Mouse (Mus musculus) thymus, adult 2 months (tissue): Measurements from ENCODE around the gene Tnrc6c. TPM values are rescaled to one million over a fixed set of nuclear protein-coding genes. Genes with fewer than 3 reads are reported as not detected.

Experiments
- DNase-seq: peaks from one replicate; pipeline ENCODE4 v3.0.0; 2021
- H3K27ac ChIP-seq: fragments of 200-500 bp; 2 replicates; pipeline ENCODE4 v1.5.1; 2012; ENCODE audit warnings: low read length, control low read depth; ENCODE audit not compliant: control insufficient read depth, insufficient read depth
- H3K27me3 ChIP-seq: fragments of 200-500 bp; 2 replicates; pipeline ENCODE4 v1.6.1; 2012; ENCODE audit warnings: mild to moderate bottlenecking, low read length, moderate library complexity, mixed read lengths; ENCODE audit not compliant: control insufficient read depth, insufficient read depth
- H3K36me3 ChIP-seq: fragments of 200-500 bp; 2 replicates; pipeline ENCODE4 v1.6.1; 2012; ENCODE audit warnings: mild to moderate bottlenecking, low read length, moderate library complexity; ENCODE audit not compliant: control insufficient read depth, insufficient read depth
- H3K4me1 ChIP-seq: fragments of 200-500 bp; replicated peaks from 2 replicates; pipeline ENCODE4 v1.6.1; 2012; ENCODE audit warnings: low read length; ENCODE audit not compliant: control insufficient read depth, insufficient read depth
- H3K4me3 ChIP-seq: fragments of 200-500 bp; 2 replicates; pipeline ENCODE4 v1.5.1; 2012; ENCODE audit warnings: mild to moderate bottlenecking, low read length, control low read depth, moderate library complexity; ENCODE audit not compliant: control insufficient read depth, insufficient read depth
- CTCF ChIP-seq: fragments of 200-500 bp; IDR thresholded peaks from 2 replicates; pipeline ENCODE4 v1.5.1; 2012; ENCODE audit warnings: mild to moderate bottlenecking, control low read depth, low read length, moderate library complexity, borderline replicate concordance; ENCODE audit not compliant: control insufficient read depth, poor library complexity, insufficient read depth; ENCODE audit errors: extremely low read depth
- POLR2A ChIP-seq: fragments of 200-500 bp; IDR thresholded peaks from 2 replicates; pipeline ENCODE4 v1.6.1; 2012; ENCODE audit warnings: mild to moderate bottlenecking, low read length, control low read depth, moderate library complexity; ENCODE audit not compliant: control insufficient read depth, poor library complexity, insufficient read depth; ENCODE audit errors: extremely low read depth
- WGBS: fragments of 180-500 bp; shearing (Covaris S2); methylation state at CpG from one replicate; pipeline ENCODE4 v1.1.7; 2018; 5-methylcytosine and 5-hydroxymethylcytosine counted together
- polyA plus RNA-seq: library from polyadenylated mRNA; depleted of rRNA; stranded (reverse); fragments of >200 nt; gene quantifications from 2 replicates; pipeline ENCODE4 v1.2.3, GENCODE M21; 2012

The Tnrc6c gene
- polyA plus RNA-seq, 1 experiment, result 75.0 TPM

DNA sequence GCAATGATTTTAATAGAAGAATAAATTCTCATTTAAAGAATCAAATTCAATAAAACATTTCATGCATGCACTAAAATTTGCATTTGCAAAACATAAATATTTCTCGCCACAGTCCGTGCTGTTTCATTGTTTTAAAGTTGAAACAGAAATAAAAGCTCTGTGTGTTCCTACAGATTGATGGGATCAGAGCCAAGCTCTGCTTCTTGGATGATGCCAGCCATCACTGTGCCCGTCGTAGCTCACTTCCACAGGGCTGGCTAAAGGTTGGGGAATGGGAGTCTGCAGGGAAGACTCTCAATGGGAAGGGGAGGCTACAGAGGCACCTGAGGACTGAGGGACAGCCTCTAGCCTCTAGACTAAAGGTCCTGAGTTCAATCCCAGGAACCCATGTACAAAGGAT, 28.9 kb upstream of the Tnrc6c start:
- Histone ChIP-seq H3K36me3 (no peaks in the 10 kb centered on the region), H3K27ac (no peak overlapping the region), H3K4me3 (no peak overlapping the region), H3K27me3 (no peaks in the 10 kb centered on the region), H3K4me1 (peaks cover 8% of the 10 kb centered on the region; the same call in 1 of the 2 replicates)
- DNase-seq, result no peak
- 94% methylated on average over 4 of the region's 4 CpGs for whole genome bisulfite sequencing
- TF ChIP-seq POLR2A (no peak), CTCF (no peak)

DNA sequence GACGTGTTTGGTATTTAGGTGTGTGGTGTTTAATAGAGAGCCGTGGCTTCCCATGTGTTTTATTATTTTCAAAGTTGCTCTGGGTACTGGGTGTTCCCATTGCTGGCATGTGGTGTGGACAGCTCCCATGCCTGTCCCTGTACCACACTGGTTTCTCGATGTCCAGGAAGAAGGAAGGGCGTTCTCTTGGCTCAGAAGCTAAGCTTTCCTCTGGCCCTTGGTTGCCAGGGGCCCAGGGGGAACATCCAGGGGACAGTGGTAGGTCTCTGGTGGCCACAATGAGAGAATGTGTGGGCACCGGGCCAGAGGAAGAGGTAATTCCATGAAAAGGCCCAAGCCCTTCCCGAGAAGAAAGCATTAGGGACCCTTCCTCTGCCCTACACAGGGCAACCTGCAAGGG, 27.5 kb upstream of the Tnrc6c start:
- WGBS, result 94% methylated on average over 6 of the region's 6 CpGs
- H3K27ac ChIP-seq, result no peak overlapping the region
- no peak for DNase-seq
- H3K4me1 ChIP-seq, result peaks cover 8% of the 10 kb centered on the region; the same call in 1 of the 2 replicates
- no peak overlapping the region for H3K4me3 ChIP-seq
- no peaks in the 10 kb centered on the region for H3K27me3 ChIP-seq
- TF ChIP-seq CTCF (no peak), POLR2A (no peak)
- no peaks in the 10 kb centered on the region for H3K36me3 ChIP-seq

DNA sequence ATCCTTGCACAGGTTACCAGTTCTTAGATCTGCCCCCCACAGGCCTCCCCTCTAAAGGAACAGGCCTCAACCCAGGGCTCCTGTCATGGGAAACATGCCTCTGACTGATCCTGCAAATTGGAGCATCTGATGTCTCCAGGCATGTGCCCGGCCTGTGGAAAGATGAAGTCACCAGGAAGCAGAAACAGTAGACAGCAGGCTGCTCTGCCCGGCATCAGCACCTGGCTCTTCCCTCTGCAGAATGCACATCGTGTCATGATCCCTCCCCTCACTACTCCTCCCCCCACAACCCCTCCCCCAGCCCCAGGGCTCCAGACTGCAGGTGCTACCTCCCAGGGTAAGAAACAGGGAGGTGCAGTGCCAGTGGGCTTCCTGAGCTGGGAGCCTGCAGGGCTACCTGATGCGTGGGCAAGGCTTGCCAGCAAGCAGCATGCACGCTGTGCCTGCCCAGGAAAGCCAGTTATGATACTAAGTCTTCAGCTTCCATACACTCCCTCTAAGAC, 27.0 kb upstream of the Tnrc6c start:
- Histone ChIP-seq H3K4me1 (peaks cover 8% of the 10 kb centered on the region; the same call in 1 of the 2 replicates), H3K27me3 (no peaks in the 10 kb centered on the region), H3K27ac (no peak overlapping the region), H3K4me3 (no peak overlapping the region), H3K36me3 (no peaks in the 10 kb centered on the region)
- WGBS, result 53% methylated on average over 5 of the region's 5 CpGs
- TF ChIP-seq POLR2A (no peak), CTCF (no peak)
- DNase-seq, result peak; percentile 73

DNA sequence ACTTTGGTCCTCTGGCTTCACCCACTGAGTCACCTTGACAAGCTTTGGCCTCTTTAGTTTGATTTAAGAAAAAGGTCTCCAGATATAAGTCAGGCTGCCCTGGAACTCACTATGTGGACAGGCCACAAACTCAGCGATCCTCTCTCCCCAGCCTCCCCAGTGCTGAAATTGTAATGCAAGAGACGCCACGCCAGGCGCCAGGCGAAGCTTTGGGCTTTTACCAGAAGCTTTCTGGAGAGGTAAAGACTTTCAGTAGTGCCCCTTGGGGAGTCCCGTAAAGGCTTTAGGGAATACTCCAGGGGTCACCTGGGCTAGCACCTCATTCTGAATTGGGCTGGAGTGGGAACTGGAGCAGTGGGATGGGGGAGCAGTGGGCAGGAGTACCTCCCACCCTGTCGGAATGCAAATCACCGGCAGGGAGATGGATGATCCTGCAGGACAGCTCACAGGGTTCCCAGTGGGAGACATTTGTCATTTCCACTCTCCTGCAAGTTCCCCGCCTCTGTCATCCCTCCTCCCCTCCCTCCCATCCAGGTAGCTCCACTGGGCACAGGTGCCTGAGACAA, 26.3 kb upstream of the Tnrc6c start:
- Histone ChIP-seq H3K27ac (no peak overlapping the region), H3K27me3 (no peaks in the 10 kb centered on the region), H3K4me3 (no peak overlapping the region), H3K36me3 (no peaks in the 10 kb centered on the region), H3K4me1 (peaks cover 8% of the 10 kb centered on the region; the same call in 1 of the 2 replicates)
- WGBS, result 88% methylated on average over 9 of the region's 9 CpGs
- no peak for DNase-seq
- no peak for TF ChIP-seq CTCF
- TF ChIP-seq POLR2A, result no peak

DNA sequence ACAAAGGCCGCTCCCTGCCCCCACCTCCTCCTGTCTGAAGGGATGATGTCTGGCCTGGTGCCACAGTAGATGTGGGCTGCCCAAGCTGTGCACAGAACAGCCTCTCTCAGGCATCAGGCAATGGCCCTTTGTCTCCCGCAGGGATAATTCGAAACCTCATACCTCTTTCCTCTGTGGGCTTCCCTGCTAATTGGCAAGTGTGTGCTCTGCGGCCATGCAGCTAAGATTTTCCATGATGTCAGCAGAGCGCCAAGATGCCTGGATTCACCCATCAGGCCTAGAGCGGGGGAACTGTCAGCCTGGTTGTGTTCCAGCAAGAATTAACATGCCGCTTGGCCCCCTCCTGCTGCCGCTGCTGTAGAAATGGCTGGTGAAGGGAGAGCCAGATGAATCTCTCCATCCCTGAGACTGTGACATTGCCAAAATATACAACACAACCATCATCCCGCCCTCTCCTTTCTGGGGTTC, 25.7 kb upstream of the Tnrc6c start:
- no peak overlapping the region for H3K27ac ChIP-seq
- TF ChIP-seq CTCF (no peak), POLR2A (no peak)
- no peak overlapping the region for H3K4me3 ChIP-seq
- WGBS, result 90% methylated on average over 9 of the region's 9 CpGs
- peaks cover 8% of the 10 kb centered on the region; the same call in 1 of the 2 replicates for H3K4me1 ChIP-seq
- H3K27me3 ChIP-seq, result no peaks in the 10 kb centered on the region
- no peak for DNase-seq
- H3K36me3 ChIP-seq, result no peaks in the 10 kb centered on the region

DNA sequence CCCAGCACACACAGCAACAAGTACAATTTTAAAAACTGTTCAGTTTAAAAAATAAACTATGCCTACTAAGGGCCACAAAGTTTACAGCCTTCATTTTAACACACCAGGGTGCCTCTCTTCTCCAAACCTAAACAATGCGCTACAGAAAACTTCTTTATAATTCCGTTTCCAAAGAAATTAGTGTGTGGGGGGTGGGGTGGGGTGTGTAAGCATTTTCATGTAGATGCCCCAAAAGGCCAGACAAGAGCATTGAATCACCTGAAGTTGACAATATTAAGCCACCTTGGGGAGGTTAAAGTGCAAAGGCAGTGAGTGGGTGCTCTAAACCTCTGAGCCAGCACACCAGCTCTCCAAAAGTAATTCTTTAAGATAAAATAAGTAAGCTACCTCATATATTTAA, 24.2 kb upstream of the Tnrc6c start:
- no peaks in the 10 kb centered on the region for H3K27me3 ChIP-seq
- TF ChIP-seq POLR2A (no peak), CTCF (no peak)
- peaks cover 8% of the 10 kb centered on the region; the same call in 1 of the 2 replicates for H3K4me1 ChIP-seq
- H3K36me3 ChIP-seq, result no peaks in the 10 kb centered on the region
- H3K27ac ChIP-seq, result no peak overlapping the region
- 97% methylated on average over 2 of the region's 2 CpGs for WGBS
- no peak for DNase-seq
- H3K4me3 ChIP-seq, result no peak overlapping the region

DNA sequence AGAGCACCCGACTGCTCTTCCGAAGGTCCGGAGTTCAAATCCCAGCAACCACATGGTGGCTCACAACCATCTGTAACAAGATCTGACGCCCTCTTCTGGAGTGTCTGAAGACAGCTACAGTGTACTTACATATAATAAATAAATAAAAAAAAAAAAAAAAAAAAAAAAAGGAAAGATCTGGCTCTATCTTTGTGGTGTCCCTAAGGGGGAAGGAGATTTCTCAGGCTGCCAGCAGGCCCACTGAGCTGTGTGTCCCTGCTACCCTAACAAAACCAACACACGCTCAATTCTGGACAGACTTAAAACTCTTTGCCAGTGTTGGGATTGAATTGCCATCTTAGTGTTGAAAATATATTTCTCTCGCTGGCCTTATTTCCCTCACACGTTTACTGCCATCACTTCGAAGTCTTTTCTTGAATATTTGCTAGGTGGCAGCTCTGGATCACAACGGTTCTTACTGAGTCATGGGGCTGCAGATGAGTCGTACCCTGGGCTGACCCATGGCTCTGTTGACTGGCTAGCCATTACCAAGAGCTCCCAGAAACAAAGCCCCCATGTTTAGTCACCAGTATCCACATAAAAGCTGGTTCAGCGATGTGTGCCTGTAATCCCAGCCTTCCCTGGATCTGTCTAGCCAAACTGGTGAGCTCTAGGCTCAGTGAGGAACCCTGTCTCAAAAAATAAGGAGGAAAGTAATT, 23.1 kb upstream of the Tnrc6c start:
- TF ChIP-seq CTCF, result no peak
- TF ChIP-seq POLR2A, result no peak
- no peak for DNase-seq
- WGBS, result 95% methylated on average over 10 of the region's 11 CpGs
- Histone ChIP-seq H3K4me1 (peaks cover 8% of the 10 kb centered on the region; the same call in 1 of the 2 replicates), H3K36me3 (no peaks in the 10 kb centered on the region), H3K27me3 (no peaks in the 10 kb centered on the region), H3K4me3 (no peak overlapping the region), H3K27ac (no peak overlapping the region)
